Mouse (Mus musculus): ENCODE results near the gene Oprd1. TPM values are rescaled to one million over a fixed set of nuclear protein-coding genes. Genes with fewer than 3 reads are reported as not detected.

Gene Oprd1
- polyA plus RNA-seq, 1 experiment from 2014 or later = 0.10 TPM

DNA sequence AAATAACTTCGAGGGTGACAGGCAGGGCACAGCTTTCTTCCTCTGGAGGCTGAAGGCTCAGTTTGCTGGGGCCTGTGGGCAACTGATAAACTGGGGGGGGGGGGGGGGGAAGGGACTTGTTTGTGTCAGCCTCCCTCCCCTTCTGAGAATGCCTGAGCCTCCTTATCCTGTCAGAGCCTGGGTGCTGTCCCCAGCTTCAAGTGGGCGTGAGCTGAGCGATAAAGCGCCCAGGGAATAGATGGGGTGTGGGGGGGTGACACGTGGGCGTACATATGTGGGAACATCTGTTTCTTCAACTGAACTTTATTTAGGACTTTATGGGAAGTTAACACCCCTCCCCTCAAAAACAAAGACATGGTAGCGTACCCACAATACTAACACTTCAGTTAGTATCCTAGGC is 66.8 kb downstream of the Oprd1 start:
- H3K4me2 ChIP-seq (replicated peaks) = no peak overlapping the region
- 65% methylated on average over 7 of the region's 7 CpGs for WGBS
- ATAC-seq (ENCODE audit: low FRiP score, low read depth) = no peak
- H3K9ac ChIP-seq (replicated peaks) = no peak overlapping the region
- H3K36me3 ChIP-seq = no peaks in the 10 kb centered on the region
- peaks cover 37% of the 10 kb centered on the region for H3K4me1 ChIP-seq
- H3K9me3 ChIP-seq = no peaks in the 10 kb centered on the region
- no peak overlapping the region for H3K4me3 ChIP-seq
- no peak overlapping the region for H3K27ac ChIP-seq (replicated peaks)
- peaks cover 60% of the 10 kb centered on the region for H3K27me3 ChIP-seq

DNA sequence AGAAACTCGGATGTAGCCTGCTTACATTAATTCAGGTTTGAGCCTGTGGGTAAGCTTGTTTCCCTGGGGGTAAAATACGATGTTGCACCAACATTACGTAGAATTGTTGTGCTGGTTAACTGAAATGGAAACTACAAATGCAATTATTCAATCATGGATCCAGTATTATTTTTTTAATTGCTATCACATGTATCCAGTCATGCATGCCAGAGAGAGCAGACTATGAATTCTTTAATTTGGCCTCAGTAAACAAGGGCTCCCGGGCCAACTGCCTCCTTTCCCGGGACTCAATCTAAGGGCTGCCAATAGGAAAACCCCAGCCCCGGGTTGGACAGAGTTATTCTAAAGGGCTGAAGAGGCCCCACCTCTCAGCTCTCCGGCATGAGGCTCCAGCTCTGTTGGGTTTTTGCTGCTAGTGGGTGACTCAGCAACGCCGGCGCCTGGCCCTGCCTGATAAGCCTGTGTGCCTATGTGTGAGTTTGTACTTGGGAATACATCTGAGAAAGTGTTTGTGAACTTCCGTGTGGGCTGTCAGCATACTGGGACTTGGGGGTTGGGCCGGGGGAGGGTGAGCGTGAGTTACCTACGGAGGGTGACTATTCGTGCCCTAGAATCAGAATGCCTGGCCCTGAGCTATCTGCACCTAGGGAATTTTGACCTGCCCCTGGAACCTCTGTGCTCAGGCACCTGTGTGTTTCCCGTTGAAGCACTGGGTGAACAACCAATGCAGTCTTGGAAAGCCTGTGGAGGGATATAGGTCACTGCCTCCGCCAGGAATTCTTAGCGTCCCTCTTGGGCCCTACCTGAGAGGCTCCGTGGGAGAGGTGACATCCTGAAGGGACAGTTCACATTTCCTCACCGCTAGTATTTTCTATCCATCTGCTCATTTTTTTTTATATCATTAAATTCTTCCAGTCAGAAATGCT is 67.5 kb downstream of the Oprd1 start:
- H3K4me1 ChIP-seq = peaks cover 37% of the 10 kb centered on the region
- no peak overlapping the region for H3K9ac ChIP-seq (replicated peaks)
- no peak overlapping the region for H3K27ac ChIP-seq (replicated peaks)
- H3K27me3 ChIP-seq = peaks cover 66% of the 10 kb centered on the region
- WGBS = 19% methylated on average over 20 of the region's 20 CpGs
- no peaks in the 10 kb centered on the region for H3K36me3 ChIP-seq
- no peak for ATAC-seq (ENCODE audit: low FRiP score, low read depth)
- no peaks in the 10 kb centered on the region for H3K9me3 ChIP-seq
- no peak overlapping the region for H3K4me3 ChIP-seq
- no peak overlapping the region for H3K4me2 ChIP-seq (replicated peaks)

DNA sequence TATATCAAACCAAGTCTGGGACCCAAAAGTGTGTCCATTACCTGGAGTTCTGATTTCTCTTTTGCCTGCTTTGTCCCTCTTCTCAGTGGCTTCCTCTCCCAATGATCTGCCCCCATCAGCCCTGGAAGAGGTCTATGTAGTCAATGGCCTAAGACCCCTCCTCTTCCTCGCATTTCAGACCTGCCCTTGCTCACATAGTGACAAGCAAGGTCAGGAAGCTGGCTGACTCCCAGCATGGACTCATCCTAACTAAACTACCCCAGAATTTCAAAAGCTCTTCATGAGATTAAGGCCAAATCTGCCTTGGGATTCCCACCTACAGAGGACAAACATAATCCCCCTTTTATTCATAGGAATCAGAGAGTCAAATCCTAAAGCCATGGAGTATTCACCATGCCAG is 68.5 kb downstream of the Oprd1 start:
- no peak for ATAC-seq (ENCODE audit: low FRiP score, low read depth)
- Histone ChIP-seq H3K4me1 (peaks cover 37% of the 10 kb centered on the region), H3K27ac (replicated peaks) (no peak overlapping the region), H3K9ac (replicated peaks) (no peak overlapping the region), H3K27me3 (peaks cover 71% of the 10 kb centered on the region), H3K36me3 (no peaks in the 10 kb centered on the region), H3K4me3 (peak overlapping the region; percentile 72; the same call in 1 of the 2 replicates), H3K4me2 (replicated peaks) (peak overlapping the region; percentile 99), H3K9me3 (no peaks in the 10 kb centered on the region)
- WGBS = 13% methylated on average over 1 of the region's 1 CpGs

DNA sequence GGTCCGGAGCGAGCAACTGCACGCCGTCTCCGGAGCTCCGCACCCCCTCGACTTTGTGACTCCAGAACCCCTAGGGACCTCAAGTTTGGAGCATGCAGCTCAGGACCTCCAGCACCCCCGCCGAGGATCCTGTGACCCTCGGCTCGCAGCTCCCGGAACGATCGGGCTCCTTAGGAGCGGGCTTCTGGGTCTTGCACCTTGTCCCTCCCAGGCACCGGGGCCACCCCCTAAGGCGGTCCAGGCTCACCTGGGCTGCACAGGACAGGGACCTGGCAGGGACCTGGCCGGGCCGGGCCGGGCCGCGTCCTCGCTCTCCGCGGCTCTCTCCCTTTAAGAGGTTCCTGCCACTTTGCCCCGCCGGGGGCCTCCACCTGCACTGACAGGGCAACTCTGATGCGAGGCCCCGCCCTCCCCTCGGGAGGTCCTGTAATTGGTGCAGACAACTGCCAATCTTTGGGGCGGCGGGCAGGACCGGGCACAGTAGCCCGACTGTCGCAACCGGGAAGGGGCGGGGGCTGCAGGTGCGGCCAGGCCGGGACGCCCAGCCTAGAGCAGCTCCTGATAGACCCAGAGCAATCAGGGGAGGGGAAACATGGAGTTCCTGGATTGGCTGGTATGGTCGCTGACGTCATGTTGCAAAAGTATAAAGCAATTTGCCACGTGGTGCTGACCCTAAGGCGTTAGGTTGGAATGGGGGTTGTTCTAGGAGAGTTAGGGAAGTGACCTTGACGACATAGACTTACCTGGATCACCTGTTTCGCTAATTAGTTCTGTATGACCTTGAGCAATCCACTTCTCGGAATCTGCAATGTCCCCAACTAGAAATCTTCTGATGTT is 69.1 kb downstream of the Oprd1 start, which contains the start of gene Epb41:
Epb41 (minus strand) TSS at position 389 of the 837 bp plus-strand sequence.
- WGBS = 2% methylated on average over 46 of the region's 47 CpGs
- Histone ChIP-seq H3K4me2 (replicated peaks) (peak within 1 kb of the TSS; percentile 99), H3K9ac (replicated peaks) (peak within 1 kb of the TSS; percentile 69), H3K4me1 (peaks cover 37% of the 10 kb centered on the region), H3K36me3 (no peaks in the 10 kb centered on the region), H3K4me3 (peak within 1 kb of the TSS; percentile 72), H3K27ac (replicated peaks) (no peak within 1 kb of the TSS; the same call in 1 of the 2 replicates), H3K9me3 (no peaks in the 10 kb centered on the region), H3K27me3 (peaks cover 75% of the 10 kb centered on the region)
- peak; percentile 94 for ATAC-seq (ENCODE audit: low FRiP score, low read depth)

DNA sequence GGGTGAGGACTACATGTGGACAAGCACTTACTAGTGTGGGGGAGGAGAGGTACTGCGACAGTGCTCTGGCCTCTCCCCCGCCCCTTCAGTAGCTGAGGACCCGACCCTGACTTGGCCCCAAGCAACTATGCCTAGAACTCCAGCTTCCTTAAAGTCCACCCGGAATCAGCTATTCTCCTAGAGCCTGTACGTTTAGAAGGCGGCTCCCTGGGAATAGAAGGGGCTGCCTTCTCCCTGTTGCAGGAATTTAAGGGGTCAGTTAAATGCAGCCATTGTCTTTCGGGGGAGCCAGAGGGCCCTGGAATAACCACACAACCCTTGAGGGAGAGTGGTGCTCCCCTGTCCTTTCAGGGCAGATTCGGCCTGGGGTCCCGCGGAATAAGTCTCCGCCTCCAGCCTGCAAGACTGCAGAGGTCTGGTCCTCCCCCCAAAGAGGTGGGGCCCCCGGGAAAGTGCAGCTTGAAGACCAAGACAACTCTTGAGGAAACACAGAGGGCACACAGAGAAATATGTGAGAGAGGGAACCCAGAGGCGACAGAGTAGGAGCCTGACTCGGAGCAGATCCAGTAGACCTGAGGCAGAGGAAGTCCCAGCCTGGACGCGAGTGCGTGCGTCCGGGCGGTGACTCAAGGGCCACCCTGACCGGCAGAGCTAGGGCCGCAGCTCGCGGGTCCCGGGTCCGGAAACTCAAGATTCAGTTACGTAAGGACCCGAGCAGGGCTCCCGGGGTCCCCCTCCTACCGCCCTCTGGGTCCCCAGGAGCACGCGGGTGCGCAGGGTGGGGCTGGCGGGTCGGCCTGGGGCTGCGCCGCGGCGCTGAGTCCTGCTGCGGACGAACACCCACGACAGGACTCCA is 70.0 kb downstream of the Oprd1 start, which contains the start of gene Gm10300:
Gm10300 (plus strand) TSS at position 621 of the 856 bp plus-strand sequence.
- Histone ChIP-seq H3K27ac (replicated peaks) (no peak within 1 kb of the TSS; the same call in 1 of the 2 replicates), H3K9me3 (no peaks in the 10 kb centered on the region), H3K4me1 (peaks cover 35% of the 10 kb centered on the region), H3K4me3 (peak within 1 kb of the TSS; percentile 72), H3K27me3 (peaks cover 71% of the 10 kb centered on the region), H3K36me3 (no peaks in the 10 kb centered on the region), H3K9ac (replicated peaks) (peak within 1 kb of the TSS; percentile 69), H3K4me2 (replicated peaks) (peak within 1 kb of the TSS; percentile 99)
- under 1% methylated on average over 42 of the region's 42 CpGs for WGBS
- ATAC-seq (ENCODE audit: low FRiP score, low read depth) = peak; percentile 45; the same call in 1 of the 2 replicates

DNA sequence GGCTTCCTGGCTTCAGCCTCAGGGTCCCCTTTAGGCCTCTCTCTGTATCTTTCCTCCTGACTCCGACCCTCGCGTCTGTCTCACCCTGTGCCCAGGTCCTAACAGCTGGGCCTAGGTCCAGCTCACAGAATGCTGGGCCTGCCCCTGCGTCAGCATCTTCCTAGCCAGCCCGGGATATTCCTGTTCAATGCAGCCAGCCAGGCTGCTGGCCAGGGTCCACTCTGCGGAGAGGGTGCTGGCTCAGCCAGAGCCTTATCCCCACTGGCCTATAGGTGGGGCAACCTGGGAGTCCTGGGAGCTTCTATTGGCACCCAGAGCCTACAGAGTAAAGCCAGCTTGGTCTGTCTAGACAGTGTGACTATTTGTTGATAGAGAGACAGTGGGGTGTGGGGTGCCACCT is 71.3 kb downstream of the Oprd1 start:
- 53% methylated on average over 6 of the region's 6 CpGs for WGBS
- peaks cover 66% of the 10 kb centered on the region for H3K27me3 ChIP-seq
- no peak for ATAC-seq (ENCODE audit: low FRiP score, low read depth)

DNA sequence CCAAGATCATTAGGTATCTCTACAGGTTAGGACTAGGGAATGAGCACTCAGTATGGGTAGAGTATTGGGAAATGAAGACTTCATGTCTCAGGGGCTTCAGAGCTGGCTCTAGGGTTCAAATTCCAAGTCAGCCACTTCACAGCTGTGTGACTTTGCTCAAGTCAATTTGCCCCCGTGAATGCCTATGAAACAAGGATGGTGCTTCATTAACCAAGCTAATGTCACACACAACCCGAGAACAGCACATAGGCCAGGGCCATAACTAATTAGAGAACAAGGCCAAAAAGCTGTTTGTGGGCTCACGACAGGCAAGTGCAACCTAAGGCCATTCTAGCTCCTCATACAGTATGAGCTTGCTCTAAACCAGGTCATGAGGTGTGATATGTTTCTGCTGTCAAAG is 72.1 kb downstream of the Oprd1 start:
- H3K4me1 ChIP-seq = peaks cover 31% of the 10 kb centered on the region
- no peak overlapping the region for H3K27ac ChIP-seq (replicated peaks)
- peaks cover 59% of the 10 kb centered on the region for H3K27me3 ChIP-seq
- H3K9ac ChIP-seq (replicated peaks) = no peak overlapping the region
- H3K36me3 ChIP-seq = no peaks in the 10 kb centered on the region
- WGBS = 82% methylated on average over 3 of the region's 3 CpGs
- ATAC-seq (ENCODE audit: low FRiP score, low read depth) = no peak
- H3K9me3 ChIP-seq = no peaks in the 10 kb centered on the region
- H3K4me3 ChIP-seq = no peak overlapping the region
- H3K4me2 ChIP-seq (replicated peaks) = no peak overlapping the region

More for the DNA sequence above, 71.3 kb downstream of the Oprd1 start:
- H3K9ac ChIP-seq (replicated peaks) = no peak overlapping the region
- H3K36me3 ChIP-seq = no peaks in the 10 kb centered on the region
- no peaks in the 10 kb centered on the region for H3K9me3 ChIP-seq
- peak overlapping the region; percentile 15; the same call in 1 of the 2 replicates for H3K4me2 ChIP-seq (replicated peaks)
- peaks cover 31% of the 10 kb centered on the region for H3K4me1 ChIP-seq
- peak overlapping the region; percentile 12; the same call in 1 of the 2 replicates for H3K4me3 ChIP-seq
- no peak overlapping the region for H3K27ac ChIP-seq (replicated peaks)

DNA sequence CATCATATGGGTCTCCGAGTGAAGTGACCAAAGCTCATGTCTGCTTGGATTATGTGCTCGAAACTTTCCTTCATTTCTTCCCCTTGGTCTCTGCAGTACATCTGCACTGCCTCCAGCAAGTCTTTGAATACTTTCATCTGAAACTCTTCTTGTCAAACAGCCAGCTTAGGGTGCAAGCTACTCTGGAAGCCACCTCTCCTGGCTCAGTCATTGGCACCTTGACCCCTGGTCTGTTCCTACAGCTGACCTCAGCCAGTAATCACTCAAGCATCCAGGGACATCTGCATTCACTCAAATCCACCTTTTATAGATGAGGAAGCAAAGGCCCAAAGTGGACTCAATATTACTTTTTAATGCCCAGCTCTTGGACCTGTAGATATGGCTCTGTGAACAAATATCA is 72.6 kb downstream of the Oprd1 start:
- Histone ChIP-seq H3K9me3 (no peaks in the 10 kb centered on the region), H3K27me3 (peaks cover 59% of the 10 kb centered on the region), H3K4me2 (replicated peaks) (no peak overlapping the region), H3K27ac (replicated peaks) (no peak overlapping the region), H3K9ac (replicated peaks) (no peak overlapping the region), H3K36me3 (no peaks in the 10 kb centered on the region), H3K4me3 (no peak overlapping the region), H3K4me1 (peaks cover 28% of the 10 kb centered on the region)
- ATAC-seq (ENCODE audit: low FRiP score, low read depth) = no peak
- 94% methylated on average over 2 of the region's 2 CpGs for WGBS

DNA sequence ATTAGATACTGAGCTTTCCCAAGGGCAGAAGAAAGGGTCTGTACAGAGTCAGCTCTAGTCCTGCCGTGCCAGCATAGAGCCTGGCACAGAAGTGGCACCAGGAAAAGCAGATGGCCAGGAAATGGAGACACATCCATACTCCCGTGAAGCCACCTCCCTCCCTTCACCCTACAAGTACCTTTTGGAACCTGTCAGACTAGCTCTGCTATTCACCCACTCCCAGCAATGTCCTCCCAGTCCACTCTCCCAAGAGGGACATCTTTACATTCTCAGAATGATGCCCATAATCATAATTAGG is 76.4 kb downstream of the Oprd1 start:
- H3K4me2 ChIP-seq (replicated peaks) = no peak overlapping the region
- no peak for ATAC-seq (ENCODE audit: low FRiP score, low read depth)
- H3K27ac ChIP-seq (replicated peaks) = no peak overlapping the region
- peaks cover 5% of the 10 kb centered on the region for H3K4me1 ChIP-seq
- H3K4me3 ChIP-seq = no peak overlapping the region
- WGBS = 89% methylated on average over 2 of the region's 2 CpGs
- no peak overlapping the region for H3K9ac ChIP-seq (replicated peaks)
- peaks cover 25% of the 10 kb centered on the region for H3K27me3 ChIP-seq
- no peaks in the 10 kb centered on the region for H3K36me3 ChIP-seq
- no peaks in the 10 kb centered on the region for H3K9me3 ChIP-seq

DNA sequence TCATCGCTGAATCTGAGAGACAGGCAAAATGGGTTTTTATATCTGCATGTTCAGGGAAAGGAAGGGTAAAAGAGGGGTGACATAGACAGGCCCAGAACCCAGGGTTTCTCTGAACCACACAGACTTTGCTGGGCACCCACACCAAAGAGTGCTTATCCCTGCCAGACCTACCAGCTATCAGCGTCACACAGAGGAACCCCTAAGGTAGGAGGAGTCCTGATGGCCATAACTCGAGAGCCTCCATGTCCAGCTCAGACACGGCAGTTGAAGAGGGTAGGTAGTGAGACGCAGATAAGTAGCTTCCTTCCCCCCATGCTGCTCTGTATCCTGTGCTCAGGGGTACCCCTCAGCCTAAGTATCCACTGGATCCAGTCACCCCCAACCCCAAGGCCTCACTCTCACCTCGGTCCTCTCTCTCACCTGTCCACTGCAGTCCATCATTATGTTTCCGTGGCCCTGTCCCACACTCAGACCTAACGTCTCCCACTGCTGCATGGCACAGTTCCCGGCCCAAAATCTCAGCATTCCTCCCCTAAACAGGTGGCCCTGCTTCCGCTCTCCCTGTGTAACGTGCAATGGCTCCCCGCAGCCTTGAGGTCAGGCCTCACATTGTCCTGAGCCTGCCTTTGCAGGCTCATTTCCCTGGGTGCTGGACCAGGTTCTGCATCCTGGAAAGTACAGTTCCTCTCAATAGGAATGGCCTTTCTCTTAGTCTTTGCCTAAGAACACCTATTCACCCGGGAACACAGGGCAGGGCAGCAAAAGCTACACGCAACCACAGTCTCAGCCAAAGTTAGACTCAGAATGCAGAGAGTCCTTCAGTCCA is 77.0 kb downstream of the Oprd1 start:
- Histone ChIP-seq H3K36me3 (no peaks in the 10 kb centered on the region), H3K4me2 (replicated peaks) (no peak overlapping the region), H3K27me3 (peaks cover 20% of the 10 kb centered on the region), H3K4me3 (no peak overlapping the region), H3K27ac (replicated peaks) (no peak overlapping the region), H3K9ac (replicated peaks) (no peak overlapping the region), H3K9me3 (no peaks in the 10 kb centered on the region), H3K4me1 (peaks cover 5% of the 10 kb centered on the region)
- WGBS = 88% methylated on average over 14 of the region's 14 CpGs
- no peak for ATAC-seq (ENCODE audit: low FRiP score, low read depth)
